Mouse (Mus musculus): ENCODE measurements at regions not wholly inside any gene's neighbourhood (a gene's known extent, or its start where the extent isn't known, plus 50 kb on each side); places are given as distances from the start of the nearest gene placed in this dataset.

GRCm38 (mm10) chr6:144876758-144877157 is 95.0 kb upstream of the Sox5 start:
- DNase-seq (ENCODE audit: low spot score), result no peak

GRCm38 (mm10) chr6:144875862-144876261 is 94.1 kb upstream of the Sox5 start:
- DNase-seq (ENCODE audit: low spot score), result no peak

GRCm38 (mm10) chr6:144874251-144874650 is 92.5 kb upstream of the Sox5 start:
- DNase-seq (ENCODE audit: low spot score), result no peak

- DNase-seq (ENCODE audit: low spot score), result no peak
Measured at GRCm38 (mm10) chr6:144870949-144871348, 89.2 kb upstream of the Sox5 start.

GRCm38 (mm10) chr6:144867333-144867732 is 85.6 kb upstream of the Sox5 start:
- no peak for DNase-seq (ENCODE audit: low spot score)

GRCm38 (mm10) chr6:144864026-144864425 is 82.2 kb upstream of the Sox5 start:
- no peak for DNase-seq (ENCODE audit: low spot score)

GRCm38 (mm10) chr6:144863430-144863994 is 81.7 kb upstream of the Sox5 start:
- no peak for DNase-seq (ENCODE audit: low spot score)

- no peak for DNase-seq (ENCODE audit: low spot score)
Measured at GRCm38 (mm10) chr6:144841510-144841909, 59.7 kb upstream of the Sox5 start.

- no peak for DNase-seq (ENCODE audit: low spot score)
Measured at GRCm38 (mm10) chr6:144839383-144839782, 57.6 kb upstream of the Sox5 start.

- DNase-seq (ENCODE audit: low spot score), result no peak
Measured at GRCm38 (mm10) chr6:144834323-144835183, 52.8 kb upstream of the Sox5 start.

All from testis, postnatal 14 days (tissue).